Mouse (Mus musculus): ENCODE results near the gene Pkig.
"Not testable (repeated sequence)": the region's sequence is repeated elsewhere in the genome, so short reads cannot be mapped to it uniquely, and the experiment has no call there.

The Pkig gene

DNA sequence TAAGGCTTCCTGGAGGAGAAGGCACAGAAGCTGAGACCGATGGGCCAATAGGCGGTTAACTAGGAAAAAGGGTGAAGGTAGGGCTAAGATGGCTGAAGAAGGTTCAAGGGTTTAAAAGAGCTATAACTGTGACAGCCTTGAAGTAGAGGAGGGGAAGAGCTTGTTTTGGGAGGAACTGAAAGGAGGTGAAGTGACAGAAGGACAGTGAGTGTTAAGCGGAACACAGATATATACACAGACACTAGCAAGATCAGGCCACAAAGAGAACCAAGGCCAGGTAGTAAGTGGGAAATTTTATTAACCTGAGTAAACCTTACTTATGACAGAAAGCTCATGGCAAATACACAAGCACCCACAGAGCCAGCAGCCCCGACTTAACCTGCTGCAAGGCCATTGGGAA lies 18.1 kb downstream of the Pkig start:
- in situ Hi-C loops (cut with MboI) = no loop called here

- in situ Hi-C loops (cut with MboI) = no loop called here
Measured at GRCm38 (mm10) chr2:163676745-163677144, 18.6 kb downstream of the Pkig start.

DNA sequence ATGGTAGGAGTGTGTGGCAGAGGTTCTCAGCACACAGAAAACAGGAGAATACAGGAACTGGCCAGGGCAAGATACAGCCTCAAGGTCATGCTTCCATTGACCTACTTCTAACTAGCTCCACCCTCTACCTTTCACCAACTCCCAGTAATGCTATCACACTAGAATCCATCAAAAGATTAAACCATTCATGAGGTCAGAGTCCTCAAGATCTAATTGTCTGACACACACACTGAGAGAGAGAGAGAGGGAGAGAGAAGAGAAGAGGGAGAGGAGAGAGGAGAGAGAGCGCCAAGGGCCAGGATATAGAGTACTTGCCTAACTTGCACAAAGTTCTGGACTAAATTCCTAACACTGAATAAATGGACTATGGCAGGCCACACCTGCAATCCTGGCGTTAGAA lies 24.2 kb downstream of the Pkig start:
- in situ Hi-C loops (cut with MboI) = no loop called here

DNA sequence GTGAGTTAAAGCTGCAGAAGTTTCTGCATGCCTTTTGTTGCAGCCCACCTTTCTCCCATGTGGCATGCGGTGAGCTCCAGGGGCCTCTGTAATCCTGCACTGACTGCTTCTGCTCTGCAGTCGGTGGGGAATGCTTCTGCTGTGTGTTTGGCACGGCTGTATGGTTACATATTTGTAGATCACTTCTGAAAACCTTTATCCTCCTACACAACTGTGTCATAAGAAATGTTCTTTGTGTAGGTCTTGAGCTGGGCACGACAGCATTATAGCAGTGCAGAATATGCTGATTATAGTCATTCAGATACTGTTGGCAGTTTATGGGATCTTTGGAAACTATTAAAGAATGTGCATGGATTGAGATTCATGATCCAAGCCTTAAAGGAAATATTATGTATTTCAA lies 27.1 kb downstream of the Pkig start:
- in situ Hi-C loops (cut with MboI) = no loop called here

GRCm38 (mm10) chr2:163685761-163686200 lies 27.6 kb downstream of the Pkig start:
- in situ Hi-C loops (cut with MboI) = no loop called here

DNA sequence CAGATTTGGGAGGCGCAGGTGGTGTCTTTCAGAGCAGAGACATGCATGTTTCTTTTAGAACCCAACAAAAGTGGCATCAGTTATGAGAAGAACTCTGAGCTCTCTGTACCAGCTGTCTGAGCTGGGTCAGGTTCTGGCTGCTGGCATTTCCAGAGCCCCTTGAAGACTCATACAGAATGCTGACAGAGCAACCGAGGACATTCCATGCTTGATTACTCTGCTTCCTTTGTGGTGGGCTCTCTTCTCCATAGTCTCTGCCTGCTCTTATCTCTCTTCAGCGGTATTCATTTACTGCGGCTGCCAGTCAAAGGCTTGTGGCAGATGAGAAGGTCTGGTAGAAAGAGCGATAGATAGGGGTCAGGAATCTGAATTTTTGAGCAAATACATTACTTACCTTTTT lies 28.0 kb downstream of the Pkig start:
- in situ Hi-C loops (cut with MboI) = no loop called here

DNA sequence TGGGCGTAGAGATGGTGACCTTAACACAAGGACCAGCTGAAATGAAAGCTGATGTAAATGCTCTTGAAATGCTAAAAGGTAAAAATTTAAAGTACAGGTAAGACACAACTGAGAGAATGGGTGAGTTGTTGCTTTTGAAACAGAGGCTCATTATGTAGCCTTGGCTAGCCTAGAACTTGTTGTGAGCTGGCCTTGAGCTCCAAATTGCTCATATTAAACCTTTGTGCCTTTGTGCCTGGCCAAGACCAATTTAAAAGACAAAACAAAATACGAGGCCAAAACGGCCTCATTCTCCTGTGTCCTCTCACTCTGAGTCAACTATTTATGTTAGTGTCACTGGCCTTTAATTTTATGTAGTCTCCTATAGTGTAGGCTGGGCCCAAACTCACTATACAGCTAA lies 28.7 kb downstream of the Pkig start:
- in situ Hi-C loops (cut with MboI) = no loop called here

- in situ Hi-C loops (cut with MboI) = not testable (repeated sequence)
Measured at GRCm38 (mm10) chr2:163688377-163688776, 30.2 kb downstream of the Pkig start.

- in situ Hi-C loops (cut with MboI) = no loop called here
Measured at GRCm38 (mm10) chr2:163689771-163690170, 31.6 kb downstream of the Pkig start.

DNA sequence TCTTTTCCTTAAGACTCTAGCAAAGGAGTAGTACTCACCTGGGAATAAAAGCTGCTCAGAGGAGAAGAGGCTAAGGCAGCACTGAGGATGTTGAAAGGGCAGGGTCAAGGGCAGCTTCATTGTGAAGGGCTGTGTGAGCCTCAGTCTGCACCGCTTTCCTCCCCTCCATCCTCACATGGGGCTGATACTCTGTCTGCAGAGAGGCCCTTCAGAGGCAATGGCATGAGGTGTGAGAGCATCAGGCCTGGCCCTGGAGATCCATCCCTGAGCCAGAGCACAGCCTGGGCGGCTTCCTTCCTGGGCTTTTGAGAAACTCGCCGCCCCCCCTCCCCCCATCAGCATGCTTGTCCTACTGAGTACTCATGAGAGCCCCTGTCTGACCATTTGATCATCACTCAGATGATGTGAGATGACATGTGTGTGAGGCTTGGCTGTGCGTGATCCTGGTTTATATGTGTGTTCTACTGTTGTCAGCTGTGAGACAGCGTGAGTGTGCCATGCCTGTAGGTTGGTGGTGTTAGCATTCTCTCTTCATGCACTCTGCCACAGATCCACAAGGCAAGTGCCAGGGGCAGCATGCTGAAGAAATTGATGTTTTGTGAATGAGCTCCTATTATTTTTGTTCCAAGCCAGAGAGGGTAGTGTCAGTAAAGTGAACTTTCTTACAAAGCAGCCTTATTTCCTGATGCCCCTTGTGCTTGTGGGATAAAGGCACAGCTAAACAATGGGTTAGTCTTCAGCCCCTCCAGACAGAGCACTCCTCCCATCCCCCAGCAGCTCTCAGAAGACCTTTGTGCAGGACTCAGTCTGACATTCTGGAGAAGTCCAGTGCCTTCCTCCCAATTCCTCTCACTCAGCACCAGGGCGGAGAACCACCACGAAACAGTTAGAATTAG lies 32.5 kb downstream of the Pkig start:
- in situ Hi-C loops (cut with MboI) = no loop called here

- in situ Hi-C loops (cut with MboI) = no loop called here
Measured at GRCm38 (mm10) chr2:163691846-163692605, 33.8 kb downstream of the Pkig start.

DNA sequence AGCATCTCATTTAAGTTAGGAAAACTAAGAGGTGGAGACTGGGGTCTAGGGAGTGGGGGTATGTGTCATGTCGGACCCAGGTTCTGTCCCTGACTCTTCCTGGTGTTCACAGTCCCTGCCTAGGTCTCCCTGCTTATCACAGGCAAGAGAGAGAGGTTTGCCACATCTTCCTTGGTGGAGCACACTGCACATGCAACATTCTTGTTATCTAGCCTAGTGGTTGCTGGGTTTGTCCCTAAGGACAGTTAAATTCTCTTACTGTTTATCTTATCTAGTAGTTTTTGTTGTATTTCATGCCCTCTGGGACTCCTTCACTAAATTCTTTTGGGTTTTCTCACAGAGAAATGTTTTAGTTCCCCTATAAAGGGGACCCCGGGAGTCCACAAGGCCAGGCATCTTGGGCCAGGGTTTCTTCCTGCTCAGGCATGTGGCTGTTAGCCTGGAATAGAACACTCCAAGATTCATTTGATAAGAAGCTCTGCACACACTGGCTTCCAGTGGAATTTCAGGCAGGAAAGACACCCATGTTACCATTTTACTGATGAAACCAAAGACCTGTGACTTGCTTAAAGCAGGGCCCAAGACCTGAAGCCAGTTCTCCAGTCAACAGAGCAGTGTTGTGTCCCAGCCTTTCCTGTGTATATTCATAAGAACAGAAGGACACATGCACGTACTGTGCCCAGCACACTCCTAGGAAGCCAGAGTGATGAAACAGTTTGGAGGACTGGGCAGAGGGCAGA lies 34.9 kb downstream of the Pkig start:
- in situ Hi-C loops (cut with MboI) = no loop called here

GRCm38 (mm10) chr2:163693716-163694314 lies 35.6 kb downstream of the Pkig start:
- in situ Hi-C loops (cut with MboI) = no loop called here

DNA sequence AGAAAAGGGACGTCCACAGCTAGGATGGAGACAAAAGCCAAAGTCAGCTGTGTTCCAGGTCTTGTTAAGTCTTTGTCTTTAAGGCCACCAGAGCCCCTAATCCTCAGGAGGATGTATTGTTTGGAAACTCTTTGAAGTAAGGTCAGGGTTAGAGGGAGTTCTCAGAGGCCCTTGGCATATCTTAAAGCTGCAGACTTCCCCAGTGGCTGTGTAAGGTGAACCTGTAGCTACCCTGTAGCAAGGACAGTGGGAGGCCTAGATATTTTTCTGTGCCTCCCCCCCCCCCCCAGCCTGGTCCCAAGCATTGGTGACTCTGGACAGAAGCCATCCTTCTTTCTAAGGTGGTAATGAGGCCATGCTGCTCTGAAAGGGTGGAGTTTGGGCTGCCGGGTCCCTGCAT lies 38.6 kb downstream of the Pkig start:
- in situ Hi-C loops (cut with MboI) = no loop called here

GRCm38 (mm10) chr2:163697764-163698480 lies 39.7 kb downstream of the Pkig start:
- in situ Hi-C loops (cut with MboI) = no loop called here

DNA sequence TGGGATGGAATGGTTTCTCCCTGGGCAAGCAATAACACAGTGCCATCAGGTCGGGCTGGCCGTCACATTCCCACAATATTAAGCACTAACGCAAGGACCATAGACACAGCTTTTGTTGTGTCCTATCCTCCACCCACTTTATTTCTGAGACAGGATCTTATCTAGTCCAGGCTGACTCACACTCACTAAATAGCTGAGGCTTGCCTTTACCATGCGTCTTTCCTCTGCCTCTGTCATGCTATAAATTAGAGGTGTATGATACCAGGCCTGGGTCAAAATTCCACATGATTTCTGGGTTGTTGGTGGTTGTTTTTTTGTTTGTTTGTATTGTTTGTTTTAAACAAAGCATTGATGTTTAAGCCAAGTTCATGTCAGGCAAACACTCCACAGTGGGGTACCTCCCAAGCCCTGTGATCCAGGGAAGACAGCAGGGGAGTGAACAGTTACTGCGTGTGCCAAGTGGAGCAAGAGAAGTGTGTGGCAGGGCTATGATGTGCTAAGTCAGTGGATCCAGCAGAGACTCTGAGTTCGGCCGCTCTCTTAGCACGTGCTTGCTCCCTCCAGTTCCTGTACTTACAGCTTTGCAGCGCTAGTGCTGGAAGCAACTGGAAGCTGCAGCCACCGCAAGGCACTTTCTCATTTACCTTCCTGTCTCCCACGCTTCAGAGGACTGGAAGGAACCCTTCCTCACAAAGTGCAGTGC lies 41.0 kb downstream of the Pkig start:
- in situ Hi-C loops (cut with MboI) = no loop called here

GRCm38 (mm10) chr2:163702431-163702830 lies 44.2 kb downstream of the Pkig start:
- in situ Hi-C loops (cut with MboI) = loop anchor here (25.0 kb wide), 1 partner anchor 90 kb away; the partner anchor contains the start of gene Ttpal

- in situ Hi-C loops (cut with MboI) = loop anchor here (25.0 kb wide), 1 partner anchor 91 kb away; the partner anchor contains the start of gene Ttpal
Measured at GRCm38 (mm10) chr2:163702921-163703320, 44.7 kb downstream of the Pkig start.

GRCm38 (mm10) chr2:163703599-163704260 lies 45.5 kb downstream of the Pkig start:
- in situ Hi-C loops (cut with MboI) = loop anchor here (25.0 kb wide), 1 partner anchor 91 kb away; the partner anchor contains the start of gene Ttpal

DNA sequence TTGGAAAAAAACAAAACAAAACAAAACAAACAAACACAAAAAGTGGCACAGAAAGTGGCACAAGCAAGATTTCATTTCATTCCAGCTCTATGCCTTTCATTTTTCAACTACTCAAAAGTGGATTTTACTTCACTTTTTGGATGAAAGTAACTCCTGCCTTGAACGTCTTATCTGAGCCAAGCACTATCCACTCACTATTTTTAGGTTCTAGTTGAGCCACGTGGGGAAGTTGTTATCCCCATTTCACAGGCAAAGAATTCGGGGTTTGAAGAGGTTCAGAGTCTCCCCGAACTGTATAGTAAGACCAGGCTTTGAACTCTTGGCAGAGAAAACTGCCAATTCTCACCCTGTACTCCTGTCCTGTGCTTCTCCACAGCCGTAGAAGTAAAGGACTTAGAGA lies 50.1 kb downstream of the Pkig start:
- in situ Hi-C loops (cut with MboI) = loop anchor here (25.0 kb wide), 1 partner anchor 96 kb away; the partner anchor contains the start of gene Ttpal
